Mouse (Mus musculus) gastrocnemius, postnatal 14 days (tissue): ENCODE measurements around the gene 4933427D14Rik. TPM values are rescaled to one million over a fixed set of nuclear protein-coding genes. Genes with fewer than 3 reads are reported as not detected.

Experiments used
- DNase-seq: peaks from one replicate; pipeline ENCODE4 v3.0.0; 2021; ENCODE audit warnings: mixed read lengths
- intact Hi-C: fragments of 180-260 bp; cut with DNase I; formaldehyde crosslinking; loops from one replicate; pipeline ENCODE4 v1.15.1; 2025; ENCODE audit warnings: low total_unique reads
- total RNA-seq, 2 experiments: library from RNA; stranded (reverse); gene quantifications; 2 replicates each; pipeline ENCODE4 v1.2.3; 2021

4933427D14Rik gene
- total RNA-seq, 2 experiments from 2014 or later = 1.7 to 2.2 TPM

DNA sequence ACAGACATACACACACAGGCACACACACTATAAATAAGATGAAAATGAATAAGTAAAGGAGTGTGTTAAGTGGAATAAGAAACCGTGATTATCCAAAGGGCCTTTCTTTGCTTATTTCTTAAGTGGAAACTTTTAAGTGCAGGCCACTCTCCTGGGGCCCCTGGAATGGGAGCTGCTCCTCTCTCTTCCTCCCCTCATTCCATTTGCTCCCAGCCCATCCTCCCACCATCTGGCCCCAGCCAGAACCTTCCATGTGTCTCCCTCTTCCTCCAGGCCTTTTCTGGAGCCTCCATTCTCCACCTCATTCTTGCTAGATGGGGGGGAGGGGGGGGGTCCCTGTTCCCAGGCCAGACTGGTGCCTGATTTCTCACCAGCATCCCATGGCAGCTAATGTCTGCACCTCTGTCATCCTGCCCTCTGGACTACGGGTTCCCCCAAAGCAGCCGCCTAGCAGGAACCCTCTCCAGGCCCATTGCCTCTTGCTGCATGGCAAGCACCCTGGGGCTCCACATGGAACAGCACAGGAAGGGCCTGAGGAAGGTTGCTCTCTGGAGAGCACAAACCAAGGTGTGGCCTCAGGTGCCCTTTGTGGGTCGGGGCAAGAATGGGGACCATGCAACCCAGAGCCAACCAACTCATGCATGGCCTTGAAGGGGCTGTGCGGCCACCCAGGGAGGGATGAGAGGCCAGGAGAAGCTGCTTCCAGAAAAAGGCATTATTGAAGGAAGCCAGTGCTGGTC, 79.6 kb downstream of the 4933427D14Rik start:
- intact Hi-C loops = no loop called here
- DNase-seq = no peak

DNA sequence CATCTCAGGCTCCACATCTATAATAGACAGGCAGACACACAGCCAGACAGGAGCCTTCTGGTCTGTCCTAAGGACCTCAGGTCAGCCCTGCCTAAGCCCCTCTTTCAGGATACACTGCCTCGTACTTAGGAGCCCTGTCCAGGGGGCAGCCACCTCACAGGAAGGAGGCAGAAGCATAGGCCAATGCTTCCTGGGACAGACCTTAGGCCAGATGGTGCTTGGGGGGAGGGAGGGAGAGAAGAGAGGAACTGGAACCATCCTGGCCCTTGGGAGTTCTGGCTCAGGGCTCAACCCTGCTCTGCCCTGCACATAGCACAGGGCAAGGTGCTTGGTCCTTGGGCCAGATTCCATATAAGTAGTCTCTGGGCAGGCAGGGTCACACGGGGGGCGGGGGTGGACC, 81.5 kb downstream of the 4933427D14Rik start:
- no peak for DNase-seq
- intact Hi-C loops = no loop called here

DNA sequence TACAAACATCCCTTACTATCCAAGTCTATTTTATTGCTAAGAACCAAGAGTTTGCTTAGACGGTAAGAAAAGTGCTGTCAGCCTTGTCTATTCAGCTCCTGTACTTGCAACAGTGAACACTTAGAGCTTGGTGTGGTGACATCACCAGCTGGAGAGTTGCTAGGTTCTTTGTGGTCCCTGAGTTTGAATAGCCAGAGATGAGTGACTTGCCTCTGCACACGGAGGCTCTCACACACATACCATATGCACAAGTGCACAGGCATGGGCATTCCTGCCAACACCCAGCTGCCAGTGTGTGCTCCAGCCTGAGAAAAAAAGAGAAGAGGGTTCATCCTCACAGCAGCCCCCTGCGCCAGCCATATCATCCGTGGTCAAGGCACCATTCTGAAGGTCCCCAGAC, 83.7 kb downstream of the 4933427D14Rik start:
- no peak for DNase-seq
- intact Hi-C loops = no loop called here

DNA sequence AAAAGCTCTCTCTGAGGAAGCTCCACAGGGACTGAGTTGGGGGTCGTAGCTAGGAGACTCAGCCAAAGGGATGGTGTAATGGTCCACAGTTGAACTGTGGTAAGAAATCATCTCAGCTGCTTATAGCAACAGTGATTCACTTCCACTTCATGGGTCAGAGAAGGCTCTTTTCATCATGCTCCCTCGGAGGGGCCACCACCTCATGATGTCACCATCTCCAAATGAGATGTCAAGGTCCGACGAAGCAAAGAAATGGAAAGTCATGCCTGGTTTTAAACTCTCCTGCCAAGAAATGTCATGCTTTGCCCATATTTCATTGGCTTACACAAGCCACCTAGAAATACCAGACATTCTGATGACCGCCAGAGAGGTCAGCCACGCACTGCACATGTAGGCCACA, 86.9 kb downstream of the 4933427D14Rik start:
- intact Hi-C loops = no loop called here
- no peak for DNase-seq

DNA sequence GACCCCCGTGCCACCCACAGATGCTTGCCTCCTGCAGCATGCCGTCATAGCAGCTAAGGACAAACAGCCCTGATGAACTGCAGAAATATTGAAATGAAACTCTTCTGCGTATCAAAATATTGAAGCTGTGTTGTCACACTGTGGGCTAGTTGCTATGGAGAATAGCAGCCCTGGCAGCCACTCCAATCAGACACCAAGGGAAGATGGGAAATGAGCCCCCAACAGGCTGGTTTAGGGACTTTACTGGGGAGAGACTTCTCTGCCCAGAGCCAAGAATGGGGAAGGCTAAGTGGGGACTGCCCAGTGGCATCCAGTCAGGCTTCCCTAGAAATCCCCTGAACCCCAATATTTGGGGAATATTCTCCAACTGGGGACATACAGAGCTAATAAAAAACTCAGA, 88.6 kb downstream of the 4933427D14Rik start:
- intact Hi-C loops = no loop called here

DNA sequence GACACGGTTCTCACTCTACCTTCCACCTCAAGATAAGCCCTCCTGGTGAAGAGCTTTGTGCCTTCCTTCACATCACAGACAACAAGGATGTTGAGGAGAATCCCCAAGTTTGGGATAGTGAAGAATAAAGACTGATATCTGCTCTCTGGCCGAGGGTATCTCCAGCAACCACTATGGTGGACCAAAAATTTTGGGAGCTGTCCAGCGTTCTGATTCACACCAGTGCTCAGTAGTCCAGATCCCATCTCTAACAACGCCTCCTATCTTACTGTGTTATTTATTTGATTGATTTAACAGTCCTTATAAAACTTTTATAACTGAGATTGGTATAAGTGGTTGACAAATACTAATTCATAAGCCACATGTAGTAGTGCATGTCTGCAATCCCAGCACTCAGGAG, 94.0 kb downstream of the 4933427D14Rik start:
- intact Hi-C loops = no loop called here

More for the DNA sequence above, 88.6 kb downstream of the 4933427D14Rik start:
- DNase-seq = no peak

DNA sequence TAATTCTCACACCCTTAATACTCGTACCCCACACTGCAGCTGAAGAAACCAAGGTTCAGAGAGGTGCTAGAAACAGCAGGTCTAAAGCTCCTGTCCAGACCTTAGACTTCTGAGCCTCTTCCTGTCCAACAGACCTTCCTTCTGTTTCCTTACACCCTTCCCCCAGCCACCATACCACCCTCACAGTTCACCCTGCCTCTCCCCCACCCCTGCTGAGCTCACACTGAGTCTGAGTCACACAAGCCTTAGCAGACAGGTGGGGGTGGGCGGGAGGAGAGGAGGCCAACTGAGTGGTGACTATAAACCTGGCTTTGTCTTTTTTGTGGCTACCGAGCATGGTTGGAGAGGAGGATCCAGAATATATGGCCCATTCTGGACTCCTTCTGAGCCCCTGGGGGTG, 96.5 kb downstream of the 4933427D14Rik start:
- intact Hi-C loops = no loop called here
- no peak for DNase-seq

More for the DNA sequence above, 94.0 kb downstream of the 4933427D14Rik start:
- no peak for DNase-seq

DNA sequence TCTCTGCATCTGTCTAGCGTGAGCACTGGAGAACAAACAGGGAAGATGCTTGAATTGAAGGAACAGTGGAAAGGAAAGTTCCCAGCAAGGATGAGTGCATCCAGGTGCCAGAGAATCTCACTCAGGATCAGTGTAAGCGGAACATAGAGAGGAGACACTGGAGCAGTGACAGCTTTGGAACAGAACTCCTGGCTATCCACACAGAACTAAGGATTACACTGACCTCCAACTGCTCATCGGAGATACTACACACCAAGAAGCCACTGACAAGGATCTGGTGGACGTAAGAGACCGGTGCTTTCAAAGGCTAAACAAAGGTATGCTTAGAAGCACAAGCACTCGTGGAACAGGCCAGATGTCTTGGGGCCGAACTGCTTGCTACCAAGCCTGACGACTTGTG, 103.0 kb downstream of the 4933427D14Rik start:
- no peak for DNase-seq
- intact Hi-C loops = no loop called here

Other genes starting within 250 kb of the 4933427D14Rik start
- under 1 TPM in 1 of 2 experiments, not detected in 1; 0.13 TPM for gene Aipl1, start 169.9 kb downstream of the 4933427D14Rik start, total RNA-seq
- 1 to 10 TPM; 3.9 to 5.6 TPM for gene Pimreg, start 165.4 kb downstream of the 4933427D14Rik start, total RNA-seq
- gene Pitpnm3, start 71.7 kb downstream of the 4933427D14Rik start, total RNA-seq = 1 to 10 TPM in 1 of 2 experiments, under 1 TPM in 1; 0.75 to 1.1 TPM
- gene Gm43951, start 619 bp downstream of the 4933427D14Rik start, total RNA-seq = under 1 TPM; 0.08 to 0.13 TPM
- gene Txndc17, start 88 bp upstream of the 4933427D14Rik start, total RNA-seq = 10 to 100 TPM; 32.1 to 33.0 TPM
- 1 to 10 TPM; 6.3 to 6.7 TPM for gene Med31, start 8.1 kb upstream of the 4933427D14Rik start, total RNA-seq
- under 1 TPM; 0.14 to 0.31 TPM for gene Slc13a5, start 59.8 kb upstream of the 4933427D14Rik start, total RNA-seq
- 1 to 10 TPM; 6.4 to 6.6 TPM for gene Xaf1, start 94.2 kb upstream of the 4933427D14Rik start, total RNA-seq
- gene Fbxo39, start 107.0 kb upstream of the 4933427D14Rik start, total RNA-seq = not detected
- under 1 TPM; 0.78 TPM for gene Tekt1, start 155.0 kb upstream of the 4933427D14Rik start, total RNA-seq
- gene Smtnl2, start 204.3 kb upstream of the 4933427D14Rik start, total RNA-seq = 100 to 1,000 TPM; 160 to 162 TPM
- under 1 TPM; 0.18 to 0.38 TPM for gene Ggt6, start 228.1 kb upstream of the 4933427D14Rik start, total RNA-seq
- gene Mybbp1a, start 233.9 kb upstream of the 4933427D14Rik start, total RNA-seq = 10 to 100 TPM; 58.7 to 62.8 TPM